Mouse (Mus musculus) CH12.LX (cell line): Measurements from ENCODE around the gene Emc9. TPM values are rescaled to one million over a fixed set of nuclear protein-coding genes. Genes with fewer than 3 reads are reported as not detected.

ENCODE experiments used
- DNase-seq: peaks from one replicate; pipeline ENCODE4 v3.0.0-alpha.2; 2013; ENCODE audit errors: extremely low read depth
- H3K27ac ChIP-seq: 2 replicates; pipeline ENCODE4 v1.5.1; 2012; ENCODE audit warnings: low read depth, mild to moderate bottlenecking, control low read depth, moderate library complexity; ENCODE audit not compliant: insufficient read depth
- H3K27me3 ChIP-seq: replicated peaks from 2 replicates; pipeline ENCODE3; 2012; ENCODE audit warnings: inconsistent platforms
- H3K36me3 ChIP-seq, 2 experiments: replicated peaks in 1 of 2; 2 replicates each; pipeline versions ENCODE3 to v1.6.1; 2012; ENCODE audit warnings: inconsistent platforms in 1 of 2, low read length in 1 of 2, mild to moderate bottlenecking in 1 of 2, mixed read lengths in 1 of 2, moderate library complexity in 1 of 2; ENCODE audit not compliant: control insufficient read depth in 1 of 2, insufficient read depth in 1 of 2
- H3K4me1 ChIP-seq, 2 experiments: 2 replicates each; pipeline ENCODE4 v1.6.1; 2012; ENCODE audit warnings: inconsistent platforms in 1 of 2, moderate library complexity in 1 of 2; ENCODE audit not compliant: insufficient read depth in 2 of 2, control insufficient read depth in 1 of 2
- H3K4me2 ChIP-seq: 2 replicates; pipeline ENCODE4 v1.6.1; 2012; ENCODE audit warnings: low read depth, mild to moderate bottlenecking, control low read depth; ENCODE audit not compliant: poor library complexity, insufficient read depth, severe bottlenecking
- H3K4me3 ChIP-seq, 3 experiments: fragments of 150-350 bp in 1 of 3; sonication (generic) in 1 of 3; replicated peaks in 1 of 3; 2 replicates each; pipeline versions ENCODE3 to v1.5.1; 2011 to 2012; ENCODE audit warnings: low read depth in 2 of 3, low read length in 2 of 3, mild to moderate bottlenecking in 2 of 3, moderate library complexity in 2 of 3, control low read depth in 1 of 3, improper control_type of control experiment in 1 of 3, inconsistent platforms in 1 of 3, mixed read lengths in 1 of 3; ENCODE audit not compliant: poor library complexity in 1 of 3
- H3K79me2 ChIP-seq: replicated peaks from 2 replicates; pipeline ENCODE4 v1.6.1; 2012; ENCODE audit warnings: mild to moderate bottlenecking, moderate library complexity; ENCODE audit not compliant: control insufficient read depth, poor library complexity, insufficient read depth, severe bottlenecking; ENCODE audit errors: extremely low read depth
- H3K9ac ChIP-seq: 2 replicates; pipeline ENCODE4 v1.6.1; 2012; ENCODE audit warnings: low read depth, mild to moderate bottlenecking, control low read depth, moderate library complexity; ENCODE audit not compliant: insufficient read depth
- H3K9me3 ChIP-seq: replicated peaks from 2 replicates; pipeline ENCODE3; 2012; ENCODE audit warnings: low read length, inconsistent platforms, mixed read lengths
- CHD1 ChIP-seq: IDR thresholded peaks from 2 replicates; pipeline ENCODE4 v1.6.1; 2012; ENCODE audit warnings: low read depth, low read length, improper control_type of control experiment, inconsistent platforms
- CTCF ChIP-seq, 2 experiments: IDR thresholded peaks in 1 of 2; conservative IDR thresholded peaks in 1 of 2; 2 replicates each; pipeline ENCODE4 v1.5.1; 2011 to 2012; ENCODE audit warnings: low read depth in 2 of 2, low read length in 2 of 2, improper control_type of control experiment in 1 of 2, inconsistent platforms in 1 of 2, mild to moderate bottlenecking in 1 of 2, moderate library complexity in 1 of 2
- ELF1 ChIP-seq: IDR thresholded peaks from 2 replicates; pipeline ENCODE4 v1.6.1; 2014; ENCODE audit warnings: low read depth, mild to moderate bottlenecking, inconsistent platforms, low read length, improper control_type of control experiment
- EP300 ChIP-seq: IDR thresholded peaks from 2 replicates; pipeline ENCODE4 v1.6.1; 2011; ENCODE audit warnings: low read length, improper control_type of control experiment
- GABPA ChIP-seq: IDR thresholded peaks from 2 replicates; pipeline ENCODE4 v1.6.1; 2012; ENCODE audit warnings: low read depth, low read length, improper control_type of control experiment, inconsistent platforms; ENCODE audit not compliant: insufficient replicate concordance
- HCFC1 ChIP-seq: IDR thresholded peaks from 2 replicates; pipeline ENCODE4 v1.6.1; 2012; ENCODE audit warnings: low read depth, mild to moderate bottlenecking, inconsistent platforms, low read length, improper control_type of control experiment
- IRF4 ChIP-seq: IDR thresholded peaks from 2 replicates; pipeline ENCODE4 v1.6.1; 2014; ENCODE audit warnings: low read depth, mild to moderate bottlenecking, inconsistent platforms, low read length, improper control_type of control experiment
- KAT2A ChIP-seq: IDR thresholded peaks from 2 replicates; pipeline ENCODE4 v1.6.1; 2012; ENCODE audit warnings: low read length, improper control_type of control experiment, inconsistent platforms; ENCODE audit not compliant: insufficient replicate concordance
- MAX ChIP-seq: IDR thresholded peaks from 2 replicates; pipeline ENCODE4 v1.6.1; 2011; ENCODE audit warnings: low read length, improper control_type of control experiment
- MAZ ChIP-seq: IDR thresholded peaks from 2 replicates; pipeline ENCODE4 v1.6.1; 2012; ENCODE audit warnings: low read depth, mild to moderate bottlenecking, inconsistent platforms, low read length, improper control_type of control experiment, moderate library complexity
- MEF2A ChIP-seq: IDR thresholded peaks from 2 replicates; pipeline ENCODE4 v1.6.1; 2014; ENCODE audit warnings: low read depth, mild to moderate bottlenecking, inconsistent platforms, low read length, improper control_type of control experiment, borderline replicate concordance
- MXI1 ChIP-seq: IDR thresholded peaks from 2 replicates; pipeline ENCODE4 v1.6.1; 2011; ENCODE audit warnings: mild to moderate bottlenecking, low read depth, low read length, improper control_type of control experiment
- NELFE ChIP-seq: IDR thresholded peaks from 2 replicates; pipeline ENCODE4 v1.6.1; 2011; ENCODE audit warnings: low read depth, low read length, improper control_type of control experiment
- RCOR1 ChIP-seq: conservative IDR thresholded peaks from 2 replicates; pipeline ENCODE4 v1.6.1; 2012; ENCODE audit warnings: low read depth, mild to moderate bottlenecking, inconsistent platforms, low read length, improper control_type of control experiment
- SMC3 ChIP-seq: IDR thresholded peaks from 2 replicates; pipeline ENCODE4 v1.6.1; 2011; ENCODE audit warnings: low read depth, low read length, improper control_type of control experiment
- TBP ChIP-seq: conservative IDR thresholded peaks from 2 replicates; pipeline ENCODE4 v1.6.1; 2011; ENCODE audit warnings: low read depth, low read length, improper control_type of control experiment
- UBTF ChIP-seq: IDR thresholded peaks from 2 replicates; pipeline ENCODE4 v1.6.1; 2012; ENCODE audit warnings: low read depth, mild to moderate bottlenecking, inconsistent platforms, low read length, improper control_type of control experiment, moderate library complexity
- dilution Hi-C: fragments of 300-500 bp; cut with MboI; formaldehyde crosslinking; loops from 2 replicates; pipeline ENCODE4 v1.14.3; 2020; ENCODE audit warnings: low sequenced_read_pairs; ENCODE audit not compliant: extremely low pct_unique_long_range_greater_than_20kb, extremely low pct_ligation_motif_present
- in situ Hi-C: fragments of 300-500 bp; cut with MboI; formaldehyde crosslinking; loops from 3 replicates; pipeline ENCODE4 v1.14.3; 2019; ENCODE audit warnings: low sequenced_read_pairs, low pct_ligation_motif_present, low pct_unique_long_range_greater_than_20kb, mixed read lengths
- polyA plus RNA-seq: library from polyadenylated mRNA; unstranded; fragments of >175 nt; gene quantifications from 2 replicates; pipeline ENCODE4 v1.2.1, GENCODE M21; 2012; ENCODE audit warnings: low read depth; ENCODE audit not compliant: insufficient read length
- total RNA-seq, 2 experiments: library from RNA; depleted of rRNA; stranded (reverse); fragments of 300-350 nt in 1 of 2; fragments of >200 nt in 1 of 2; gene quantifications; 2 replicates each; pipeline ENCODE4 v1.2.3; 2012 to 2014

Gene Emc9
- total and polyA plus RNA-seq, 3 experiments: 1.7 to 9.6 (median 4.2) TPM

GRCm38 (mm10) chr14:55575302-55575701, 9.8 kb downstream of the Emc9 start, which contains the start of gene Fitm1:
Gene Fitm1 (plus strand): TSS chr14:55575617.
- in situ Hi-C loops: no loop called here
- Histone ChIP-seq H3K4me1 (peaks cover 5 to 18% of the 10 kb centered on the region in 2 experiments), H3K79me2 (peaks cover 12% of the 10 kb centered on the region), H3K27ac (no peak within 1 kb of the TSS), H3K36me3 (peaks cover 6 to 14% of the 10 kb centered on the region in 2 experiments), H3K27me3 (no peaks in the 10 kb centered on the region), H3K9ac (no peak within 1 kb of the TSS), H3K4me3 (no peak within 1 kb of the TSS), H3K4me2 (no peak within 1 kb of the TSS), H3K9me3 (no peaks in the 10 kb centered on the region)
- TF ChIP-seq MEF2A (no peak), TBP (no peak), NELFE (no peak), MXI1 (no peak), UBTF (no peak), CHD1 (no peak), RCOR1 (no peak), HCFC1 (no peak), GABPA (no peak), MAZ (no peak)
- no peak for DNase-seq
- dilution Hi-C loops: no loop called here

- no peak for DNase-seq
- no peak overlapping the region for H3K9ac ChIP-seq
- no peak overlapping the region for H3K4me3 ChIP-seq
- H3K4me1 ChIP-seq: no peaks in the 10 kb centered on the region
- no peaks in the 10 kb centered on the region for H3K27me3 ChIP-seq
- TF ChIP-seq ELF1: no peak
- no peak for TF ChIP-seq SMC3
- no peak for TF ChIP-seq MAX
- no peak for TF ChIP-seq MAZ
- no peak for TF ChIP-seq CTCF (conservative IDR thresholded peaks at IDR 0.05 in 1 of 2, IDR thresholded peaks at IDR 0.05 in 1 of 2; ENCODE audit: low read depth in 2 of 2, low read length in 2 of 2)
- no peak for TF ChIP-seq KAT2A
- TF ChIP-seq IRF4: no peak
- no peak for TF ChIP-seq EP300
- H3K79me2 ChIP-seq: no peaks in the 10 kb centered on the region
- in situ Hi-C loops (no loop called here), dilution Hi-C loops (no loop called here)
- no peak overlapping the region for H3K27ac ChIP-seq
- H3K9me3 ChIP-seq: no peaks in the 10 kb centered on the region
- no peak overlapping the region for H3K4me2 ChIP-seq
- peaks cover 23 to 39% of the 10 kb centered on the region in 2 experiments for H3K36me3 ChIP-seq
These were observed 13.3 kb downstream of the Emc9 start for GRCm38 (mm10) chr14:55571760-55572159.
